Mouse (Mus musculus) cerebellum, adult 11 months (tissue): ENCODE measurements around the gene Rab6b.
A peak's percentile ranks its signal among the peaks of the same experiment; 100 is the strongest.

ENCODE experiments used
- DNase-seq: peaks from one replicate; pipeline ENCODE4 v3.0.0; 2022

Gene Rab6b

GRCm38 (mm10) chr9:103111621-103112470, at the start of gene Rab6b:
Gene Rab6b (plus strand): TSS chr9:103111787.
- peak; percentile 83 for DNase-seq

GRCm38 (mm10) chr9:103063591-103063990, 48.0 kb upstream of the Rab6b start:
- DNase-seq = no peak

GRCm38 (mm10) chr9:103066845-103067244, 44.7 kb upstream of the Rab6b start:
- DNase-seq = no peak

GRCm38 (mm10) chr9:103067651-103068050, 43.9 kb upstream of the Rab6b start:
- peak; percentile 53 for DNase-seq

- peak; percentile 66 for DNase-seq
Observed at GRCm38 (mm10) chr9:103068769-103069168, 42.8 kb upstream of the Rab6b start.

- DNase-seq = no peak
Observed at GRCm38 (mm10) chr9:103071541-103072203, 39.9 kb upstream of the Rab6b start.

- no peak for DNase-seq
Observed at GRCm38 (mm10) chr9:103072204-103072599, 39.4 kb upstream of the Rab6b start.

GRCm38 (mm10) chr9:103072926-103073515, 38.6 kb upstream of the Rab6b start:
- DNase-seq = no peak

- DNase-seq = no peak
Observed at GRCm38 (mm10) chr9:103076836-103077531, 34.6 kb upstream of the Rab6b start.

- DNase-seq = no peak
Observed at GRCm38 (mm10) chr9:103078194-103078691, 33.3 kb upstream of the Rab6b start.

GRCm38 (mm10) chr9:103080211-103080610, 31.4 kb upstream of the Rab6b start:
- DNase-seq = no peak

GRCm38 (mm10) chr9:103082246-103082975, 29.2 kb upstream of the Rab6b start:
- no peak for DNase-seq

- no peak for DNase-seq
Observed at GRCm38 (mm10) chr9:103083405-103083804, 28.2 kb upstream of the Rab6b start.

GRCm38 (mm10) chr9:103086736-103087135, 24.9 kb upstream of the Rab6b start:
- no peak for DNase-seq

- no peak for DNase-seq
Observed at GRCm38 (mm10) chr9:103087301-103087700, 24.3 kb upstream of the Rab6b start.

GRCm38 (mm10) chr9:103088661-103089060, 22.9 kb upstream of the Rab6b start:
- DNase-seq = no peak

GRCm38 (mm10) chr9:103090116-103090875, 21.3 kb upstream of the Rab6b start:
- peak; percentile 75 for DNase-seq

GRCm38 (mm10) chr9:103091039-103091883, 20.3 kb upstream of the Rab6b start:
- no peak for DNase-seq

GRCm38 (mm10) chr9:103092248-103092647, 19.3 kb upstream of the Rab6b start:
- peak; percentile 85 for DNase-seq

- no peak for DNase-seq
Observed at GRCm38 (mm10) chr9:103093681-103094080, 17.9 kb upstream of the Rab6b start.
